Mouse (Mus musculus) small intestine, adult 2 months (tissue): ENCODE measurements around the gene Zfp985. TPM values are rescaled to one million over a fixed set of nuclear protein-coding genes. Genes with fewer than 3 reads are reported as not detected.

Experiments
- polyA plus RNA-seq: library from polyadenylated mRNA; depleted of rRNA; stranded (reverse); fragments of >200 nt; gene quantifications from 2 replicates; pipeline ENCODE4 v1.2.3, GENCODE M21; 2012; rRNA removed

Zfp985 gene
- polyA plus RNA-seq, 1 experiment, result not detected

Other genes with a start within 250 kb of the Zfp985 start
- not detected in 2 replicates for gene Zfp988, start 247.6 kb upstream of the Zfp985 start, polyA plus RNA-seq
- gene Zfp978, start 192.0 kb upstream of the Zfp985 start, polyA plus RNA-seq, result not detected in 2 replicates
- not detected in 2 replicates for gene Zfp982, start 60.9 kb upstream of the Zfp985 start, polyA plus RNA-seq
- not detected in 2 replicates for gene Gm16503, start 13.1 kb upstream of the Zfp985 start, polyA plus RNA-seq
- not detected in 2 replicates for gene Zfp979, start 89.2 kb downstream of the Zfp985 start, polyA plus RNA-seq
- gene Zfp534, start 149.3 kb downstream of the Zfp985 start, polyA plus RNA-seq, result not detected in 2 replicates